Mouse (Mus musculus) ES-E14 (cell line): ENCODE measurements around the gene Wipf1.

Experiments used
- CHD2 ChIP-seq: IDR thresholded peaks from 2 replicates; pipeline ENCODE4 v1.6.1; 2014; ENCODE audit warnings: mild to moderate bottlenecking, low read depth, low read length, inconsistent platforms
- ZC3H11A ChIP-seq: IDR thresholded peaks from 2 replicates; pipeline ENCODE4 v1.6.1; 2012; ENCODE audit warnings: low read depth, mild to moderate bottlenecking, inconsistent platforms, low read length, borderline replicate concordance
- ZNF384 ChIP-seq: IDR thresholded peaks from 2 replicates; pipeline ENCODE4 v1.6.1; 2012; ENCODE audit warnings: low read depth, low read length, inconsistent platforms

DNA sequence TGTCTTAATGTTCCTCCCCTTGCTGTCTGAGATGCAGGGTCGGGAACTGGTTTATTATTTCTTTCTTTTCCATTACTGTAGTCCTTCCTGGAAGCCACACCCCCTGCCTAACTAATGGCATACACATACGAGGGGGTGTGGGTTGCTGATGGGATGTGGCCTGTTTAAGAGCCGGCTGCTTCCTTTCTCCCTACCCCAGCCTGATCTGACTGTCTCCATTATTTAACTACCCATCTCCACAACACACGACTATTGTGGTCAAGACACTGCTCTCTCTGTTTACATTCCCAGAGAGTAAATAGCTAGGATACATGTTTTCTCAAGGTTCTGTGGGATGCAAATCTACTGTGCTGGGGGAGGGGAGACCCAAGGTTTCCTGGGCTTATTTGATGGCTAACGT, 7.8 kb downstream of the Wipf1 start:
- TF ChIP-seq ZNF384, result no peak
- TF ChIP-seq CHD2, result no peak
- TF ChIP-seq ZC3H11A, result no peak
